Mouse (Mus musculus): ENCODE measurements at regions not wholly inside any gene's neighbourhood (a gene's known extent, or its start where the extent isn't known, plus 50 kb on each side); places are given as distances from the start of the nearest gene placed in this dataset.
A peak's percentile ranks its signal among the peaks of the same experiment; 100 is the strongest.

GRCm38 (mm10) chr2:149737837-149738236, 91.2 kb upstream of the Syndig1 start:
- DNase-seq: peak; percentile 63

GRCm38 (mm10) chr2:149739886-149740285, 89.1 kb upstream of the Syndig1 start:
- peak; percentile 8 for DNase-seq

GRCm38 (mm10) chr2:149742661-149743060, 86.3 kb upstream of the Syndig1 start:
- DNase-seq: no peak

DNA sequence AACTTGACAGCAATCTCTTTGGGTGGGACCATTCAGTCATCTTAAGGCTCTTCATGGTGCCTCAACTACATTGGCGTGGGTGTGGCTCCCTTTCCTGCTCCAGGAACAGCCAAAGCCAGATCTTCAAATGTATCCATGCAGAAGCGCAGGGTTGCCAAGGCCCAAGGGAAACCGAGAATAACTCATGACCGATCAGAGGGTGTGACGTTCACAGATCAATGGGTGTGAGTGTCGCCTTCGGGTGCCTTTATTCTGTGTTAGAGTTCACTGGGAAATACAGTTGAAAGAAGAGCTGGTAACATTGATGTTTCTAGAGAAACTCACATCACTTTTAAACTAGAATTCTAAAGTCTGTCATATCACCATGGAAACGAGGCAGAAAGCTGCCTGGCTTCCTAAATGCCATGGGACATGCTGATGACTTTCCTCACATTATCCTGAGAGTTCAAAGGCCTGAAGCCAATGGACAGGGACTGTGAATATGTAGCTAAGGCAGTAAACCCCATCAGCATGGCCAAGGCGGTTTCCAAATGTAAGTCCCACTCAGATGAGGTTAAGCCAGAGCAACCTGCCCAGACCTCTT, 80.7 kb upstream of the Syndig1 start:
- no peak for DNase-seq

DNA sequence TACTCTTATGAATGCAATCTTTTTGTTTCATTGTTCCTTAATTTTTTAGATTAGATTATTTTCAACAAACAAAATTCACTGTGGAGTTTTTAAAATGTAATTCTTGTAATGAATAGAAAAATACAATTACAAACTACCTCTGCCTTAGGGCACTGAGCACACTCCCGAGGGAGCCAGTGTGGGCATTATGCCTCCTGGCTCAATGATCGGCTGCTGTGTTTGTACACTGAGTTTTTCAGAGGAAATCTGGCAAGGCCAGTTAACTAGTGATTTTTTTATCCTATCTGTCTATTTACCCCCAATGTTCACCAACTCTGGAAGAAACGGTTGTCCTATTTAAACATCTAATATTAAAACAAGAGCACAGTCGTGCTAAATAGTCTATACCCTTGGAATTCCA, 69.9 kb upstream of the Syndig1 start:
- DNase-seq: no peak

DNA sequence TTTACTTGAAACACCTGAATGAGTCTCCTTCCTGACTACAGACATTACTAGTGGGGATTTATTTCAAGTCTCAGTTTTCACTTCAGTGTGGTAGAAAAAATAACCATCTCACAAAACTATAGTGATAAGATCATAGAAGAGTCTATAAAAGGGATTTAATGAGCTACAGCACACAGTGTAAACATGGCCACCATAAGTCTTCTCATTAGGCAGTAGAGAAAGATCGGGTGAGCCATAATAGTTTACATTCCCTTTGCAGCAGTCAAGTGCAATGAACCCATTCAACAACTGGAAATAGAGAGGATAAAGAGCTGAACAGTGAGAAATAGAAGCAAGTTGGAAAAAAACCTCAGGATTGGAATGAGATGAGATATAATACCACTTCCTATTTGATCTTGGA, 65.1 kb upstream of the Syndig1 start:
- DNase-seq: no peak

GRCm38 (mm10) chr2:149768027-149768426, 61.0 kb upstream of the Syndig1 start:
- no peak for DNase-seq

GRCm38 (mm10) chr2:149768551-149768950, 60.5 kb upstream of the Syndig1 start:
- peak; percentile 92 for DNase-seq

GRCm38 (mm10) chr2:149777316-149777715, 51.7 kb upstream of the Syndig1 start:
- no peak for DNase-seq
